Mouse (Mus musculus) adipocyte (in vitro differentiated cells): Measurements from ENCODE around the gene Axin2.

Experiments used
- DNase-seq: peaks from one replicate; pipeline ENCODE4 v3.0.0-alpha.2; 2016; ENCODE audit warnings: low spot score

Axin2 gene

GRCm38 (mm10) chr11:108906590-108907254 lies 13.4 kb upstream of the Axin2 start:
- no peak for DNase-seq

DNA sequence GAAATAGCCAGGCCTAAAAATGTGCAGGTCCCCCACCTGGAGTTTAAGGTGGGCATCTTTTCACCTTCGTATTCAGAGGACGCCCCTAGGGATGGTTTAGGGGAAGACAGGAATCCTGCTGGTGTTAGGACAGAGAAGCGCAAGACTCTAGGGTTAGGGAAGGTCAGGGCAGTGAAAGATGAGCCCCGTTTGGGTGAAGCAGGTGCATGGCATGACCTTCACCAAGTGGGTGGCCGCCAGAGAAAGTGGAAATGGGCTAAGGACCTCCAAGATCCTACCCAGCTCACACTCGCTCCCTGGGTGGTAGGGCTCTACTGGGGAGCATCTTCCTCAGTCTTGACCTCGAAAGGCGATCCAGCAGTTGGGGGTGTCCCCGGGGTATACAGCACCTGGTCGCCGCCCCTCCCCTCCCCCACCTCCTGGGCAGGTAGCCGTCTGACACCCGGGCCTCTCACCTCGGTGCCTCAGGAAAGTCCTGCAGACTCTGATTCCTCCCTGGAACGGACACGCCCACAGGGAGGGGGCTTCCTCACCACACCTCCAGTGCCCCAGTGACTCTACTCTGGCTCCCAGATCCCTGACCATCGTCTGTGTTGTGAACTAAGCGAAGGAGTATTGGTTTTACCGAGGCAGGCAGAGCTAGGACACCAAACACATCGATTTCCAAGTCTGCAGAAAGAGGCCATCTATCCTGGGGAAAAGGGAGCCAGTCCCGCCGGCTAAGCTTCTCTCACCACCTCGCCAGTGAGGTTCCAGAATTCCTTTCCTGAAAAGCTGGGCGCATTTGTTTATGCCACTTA lies 10.6 kb upstream of the Axin2 start:
- DNase-seq = no peak

- no peak for DNase-seq
Observed at GRCm38 (mm10) chr11:108910328-108910886, 9.7 kb upstream of the Axin2 start.

DNA sequence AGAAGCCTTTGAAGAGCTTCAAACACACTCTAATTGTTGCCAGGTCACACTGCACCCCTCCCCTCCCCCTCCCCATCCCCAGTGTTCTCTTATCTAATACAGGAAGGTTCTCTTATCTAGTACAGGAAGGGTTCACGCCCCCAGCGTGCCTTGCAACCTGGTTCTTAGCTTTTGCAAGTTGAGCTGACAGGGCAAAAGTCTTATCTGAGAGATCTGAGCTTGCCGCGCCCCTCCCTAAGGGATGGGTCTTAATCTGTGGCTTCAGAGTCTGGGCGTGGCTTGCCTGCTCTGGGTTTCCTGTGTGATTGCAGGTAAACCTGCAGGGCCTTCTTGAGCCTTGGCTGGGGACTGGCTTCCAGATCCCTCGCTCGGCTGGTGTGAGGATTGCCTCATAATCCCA lies 9.2 kb upstream of the Axin2 start:
- DNase-seq = no peak

- no peak for DNase-seq
Observed at GRCm38 (mm10) chr11:108912174-108912573, 8.0 kb upstream of the Axin2 start.

DNA sequence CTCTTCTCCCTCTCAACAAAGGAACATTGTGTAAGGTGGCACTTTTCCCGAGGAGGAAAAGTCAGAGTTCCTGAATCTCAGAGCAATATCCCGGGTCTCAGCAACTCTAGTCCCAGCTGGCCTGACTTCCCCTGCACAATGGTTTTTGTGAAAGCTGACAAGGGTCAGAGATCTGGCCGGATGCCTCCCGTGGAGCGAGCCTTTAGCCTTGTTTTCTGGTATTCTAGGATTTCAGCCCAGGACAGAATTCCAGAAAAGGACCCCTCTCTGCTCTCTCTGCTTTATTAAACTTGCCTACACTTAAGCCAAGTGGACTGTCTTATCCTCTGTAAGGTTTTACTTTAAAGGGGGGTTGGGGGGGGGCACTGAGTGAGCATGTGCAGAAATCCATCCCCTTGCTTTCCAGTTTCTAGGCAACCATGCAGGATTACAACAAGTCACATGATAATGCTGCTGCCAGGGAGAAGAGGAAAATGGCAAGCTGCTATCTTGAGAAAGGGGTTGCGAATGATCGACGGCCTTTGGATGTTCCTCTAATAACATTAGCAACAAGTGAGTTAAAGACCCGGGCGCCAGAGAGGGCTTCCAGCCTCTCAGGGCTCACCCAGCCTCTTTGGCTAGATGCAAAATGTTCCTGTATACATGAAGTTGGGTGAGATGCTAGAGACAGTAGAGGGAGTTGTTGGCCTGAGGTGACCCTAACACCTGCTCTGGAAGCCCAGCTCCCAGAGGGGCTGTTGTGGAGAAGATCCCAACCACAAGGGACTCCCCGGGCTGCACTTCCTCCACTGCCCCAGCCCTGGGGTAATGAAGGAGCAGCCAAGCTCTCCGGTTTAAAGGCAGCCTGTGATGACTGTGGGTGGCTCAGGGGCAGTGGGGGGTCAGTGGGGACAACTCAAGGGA lies 2.5 kb upstream of the Axin2 start:
- DNase-seq = no peak

- DNase-seq = no peak
Observed at GRCm38 (mm10) chr11:108920636-108921505, 722 bp downstream of the Axin2 start.

DNA sequence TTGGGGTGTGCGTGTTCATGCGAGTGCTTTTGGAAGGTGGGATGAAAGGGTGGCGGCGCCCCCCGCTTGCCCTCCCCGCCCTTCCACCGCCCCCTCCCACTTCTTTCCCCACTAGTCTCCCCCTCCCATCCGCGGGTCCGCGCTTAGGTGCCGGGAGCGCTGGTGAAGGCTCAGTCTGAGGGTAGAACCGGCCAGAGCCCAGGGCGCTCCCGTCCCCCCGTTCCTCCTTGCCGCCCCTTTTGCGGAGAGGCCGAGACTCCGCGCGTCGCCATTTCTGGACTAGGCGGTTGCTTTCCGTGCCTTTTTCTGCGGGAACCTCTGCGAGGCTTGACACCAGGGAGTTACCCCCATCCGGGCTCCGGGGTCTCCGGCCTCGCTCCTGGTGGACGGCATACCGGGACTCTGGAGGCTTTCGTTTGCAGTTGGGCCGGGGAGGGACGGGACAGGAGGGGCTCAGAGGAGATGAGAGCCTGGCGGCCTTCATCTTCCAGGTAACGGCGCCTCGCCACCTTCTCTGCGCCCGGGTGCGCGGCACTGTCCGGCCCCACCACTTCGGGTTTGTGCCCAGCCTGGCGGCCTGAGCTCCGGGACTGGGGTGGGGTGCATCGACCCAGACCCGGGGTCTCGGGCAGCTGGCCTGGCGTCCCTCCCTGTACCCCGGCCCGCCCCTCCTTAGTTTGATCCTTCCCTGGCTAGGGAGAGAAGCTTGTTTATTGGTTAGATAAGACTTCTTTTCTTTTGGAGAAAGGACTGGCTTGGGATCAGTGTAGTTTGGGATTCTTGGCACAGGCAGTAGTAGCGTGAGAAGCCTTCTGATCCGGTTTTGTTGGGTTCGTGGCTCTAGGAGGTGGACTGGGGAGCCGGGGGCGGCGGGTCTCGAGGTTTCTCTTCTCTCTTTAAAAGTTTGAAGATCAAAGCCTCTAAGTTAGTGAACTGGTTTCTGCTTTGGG lies 1.6 kb downstream of the Axin2 start:
- no peak for DNase-seq

DNA sequence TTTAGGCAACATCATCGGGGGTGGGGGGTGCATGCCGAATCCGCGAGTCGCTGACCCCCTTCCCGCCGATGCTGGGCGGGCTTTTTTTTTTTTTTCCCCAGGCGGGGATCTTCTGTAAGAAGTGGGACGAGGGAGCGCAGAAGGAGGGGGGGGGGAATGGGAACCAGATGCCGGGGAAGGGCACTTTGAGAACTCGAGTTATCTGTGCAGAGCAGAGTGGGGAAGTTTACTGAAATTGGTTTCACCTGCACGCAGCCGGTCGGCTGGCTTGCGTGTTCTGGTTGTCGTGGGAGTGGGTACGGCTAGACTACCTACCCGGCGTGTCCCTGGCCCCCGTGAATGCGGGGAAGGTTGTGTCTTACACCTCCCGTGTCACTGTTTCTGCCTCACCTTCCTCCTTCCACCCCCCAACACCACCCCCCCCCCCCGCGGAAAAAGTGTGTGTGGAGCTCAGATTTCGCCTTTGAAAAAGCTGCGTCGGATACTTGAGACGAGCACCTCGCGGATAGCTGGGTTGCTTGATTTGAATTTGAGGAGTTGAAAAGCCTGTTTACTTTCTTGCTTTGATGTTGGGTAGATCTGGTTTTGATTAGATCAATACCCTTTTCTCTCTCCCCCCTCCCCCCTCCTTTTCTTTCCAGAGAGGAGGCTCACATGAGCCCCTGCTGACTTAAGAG lies 2.5 kb downstream of the Axin2 start:
- DNase-seq = no peak

DNA sequence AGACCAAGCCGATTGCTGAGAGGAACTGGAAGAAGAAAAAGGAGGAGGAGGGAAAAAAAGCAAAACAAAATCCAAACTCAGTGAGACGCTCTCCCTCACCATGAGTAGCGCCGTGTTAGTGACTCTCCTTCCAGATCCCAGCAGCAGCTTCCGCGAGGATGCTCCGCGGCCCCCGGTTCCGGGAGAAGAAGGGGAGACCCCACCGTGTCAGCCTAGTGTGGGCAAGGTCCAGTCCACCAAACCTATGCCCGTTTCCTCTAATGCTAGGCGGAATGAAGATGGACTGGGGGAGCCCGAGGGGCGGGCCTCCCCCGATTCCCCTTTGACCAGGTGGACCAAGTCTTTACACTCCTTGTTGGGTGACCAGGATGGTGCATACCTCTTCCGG lies 3.0 kb downstream of the Axin2 start:
- no peak for DNase-seq

DNA sequence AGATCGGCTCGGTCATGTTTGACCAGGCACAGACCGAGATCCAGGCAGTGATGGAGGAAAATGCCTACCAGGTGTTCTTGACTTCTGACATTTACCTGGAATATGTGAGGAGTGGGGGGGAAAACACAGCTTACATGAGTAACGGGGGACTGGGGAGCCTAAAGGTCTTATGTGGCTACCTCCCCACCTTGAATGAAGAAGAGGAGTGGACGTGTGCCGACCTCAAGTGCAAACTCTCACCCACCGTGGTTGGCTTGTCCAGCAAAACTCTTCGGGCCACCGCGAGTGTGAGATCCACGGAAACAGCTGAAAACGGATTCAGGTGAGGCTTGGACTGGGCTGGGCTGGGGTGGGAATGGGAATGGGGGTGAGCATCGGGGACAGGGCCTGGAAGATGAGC lies 3.6 kb downstream of the Axin2 start:
- no peak for DNase-seq

- no peak for DNase-seq
Observed at GRCm38 (mm10) chr11:108924346-108924745, 4.2 kb downstream of the Axin2 start.

DNA sequence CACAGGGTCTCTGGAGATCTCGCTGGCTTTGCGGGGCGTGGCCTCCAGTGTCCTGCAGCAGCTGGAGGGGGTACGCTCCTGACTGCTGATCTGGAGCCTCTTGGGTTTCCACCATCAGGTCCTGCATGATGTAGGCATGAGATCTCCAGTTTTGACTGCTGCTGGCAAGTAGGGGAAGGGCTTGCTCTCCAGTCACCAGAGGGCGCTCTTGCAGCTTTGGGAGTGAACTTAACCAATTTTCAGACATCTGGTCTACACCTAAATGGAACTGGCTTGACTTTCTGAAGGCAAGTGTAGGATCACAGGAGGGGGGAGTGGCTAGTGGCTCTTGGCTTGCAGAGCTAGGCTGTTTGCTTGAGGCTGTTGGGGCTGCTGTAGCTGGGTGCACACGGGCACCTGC lies 5.1 kb downstream of the Axin2 start:
- DNase-seq = peak; percentile 56

DNA sequence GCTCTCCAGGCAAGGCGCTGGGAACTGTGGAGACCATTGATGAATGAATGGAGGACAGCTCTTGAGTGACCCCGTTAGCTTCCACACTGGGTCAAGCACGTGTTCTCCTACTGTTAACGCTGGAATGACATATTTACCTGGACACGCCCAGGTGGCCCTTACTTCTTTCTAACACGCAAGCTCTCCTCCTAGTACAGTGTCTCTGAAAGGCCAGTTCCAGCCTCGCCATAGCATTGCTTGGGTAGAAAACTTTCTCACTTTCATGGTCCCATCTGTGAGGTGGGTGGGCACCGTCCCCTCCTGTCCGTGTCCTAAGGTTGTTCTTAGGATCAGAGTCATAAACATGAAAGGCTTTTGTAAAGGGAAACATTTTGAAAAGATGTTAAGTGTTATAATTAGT lies 5.7 kb downstream of the Axin2 start:
- no peak for DNase-seq

GRCm38 (mm10) chr11:108926345-108927092 lies 6.4 kb downstream of the Axin2 start:
- no peak for DNase-seq

DNA sequence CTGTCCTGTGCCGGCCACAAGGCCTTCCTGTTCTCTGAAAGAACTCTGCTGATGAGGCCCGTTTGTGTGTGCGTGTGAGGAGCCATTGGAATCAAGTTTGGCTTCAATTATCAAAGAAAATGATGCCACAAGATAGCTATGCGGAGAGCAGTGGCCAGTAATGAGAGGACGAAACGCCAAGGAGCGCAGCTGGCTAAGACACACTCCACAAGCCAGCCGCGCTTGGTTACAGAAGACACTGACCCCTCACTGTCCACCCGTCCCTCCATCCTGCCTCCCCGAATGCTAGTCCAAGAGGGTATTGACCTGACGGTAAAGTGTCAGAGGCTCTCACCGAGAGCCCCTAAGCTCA lies 6.9 kb downstream of the Axin2 start:
- no peak for DNase-seq

DNA sequence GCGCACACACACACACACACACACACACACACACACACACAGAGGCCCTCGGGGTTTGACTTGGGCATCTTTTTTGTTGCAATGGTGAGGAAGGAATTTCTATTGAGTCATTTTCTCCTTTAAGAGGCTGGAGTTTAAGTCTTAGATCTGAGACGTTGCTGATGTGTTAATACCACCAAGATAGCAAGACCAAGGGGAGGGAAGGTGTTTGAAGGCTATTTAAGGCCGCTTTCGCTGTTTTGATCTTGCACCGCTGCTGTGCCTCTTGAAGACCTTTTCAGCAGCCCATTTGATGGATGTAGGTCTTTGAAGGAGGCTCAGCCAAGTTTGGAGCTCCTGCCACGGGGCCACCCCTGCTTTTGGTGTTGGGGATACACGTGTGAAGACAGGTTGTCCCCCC lies 7.9 kb downstream of the Axin2 start:
- no peak for DNase-seq

- DNase-seq = no peak
Observed at GRCm38 (mm10) chr11:108928752-108929151, 8.6 kb downstream of the Axin2 start.

- no peak for DNase-seq
Observed at GRCm38 (mm10) chr11:108929176-108929575, 9.0 kb downstream of the Axin2 start.
